Comparison of ENCODE assay signal across 10 mouse cellular contexts in genomic region chr3:148981776-148982175, GRCm38 (mm10). TPM values are rescaled to one million over a fixed set of nuclear protein-coding genes. Genes with fewer than 3 reads are reported as not detected.
DNase-seq lines count a peak whose midpoint lies in the region; ATAC-seq lines count a peak whose summit lies in the region.
"Had no signal": no experiment of that assay in that cellular context is flagged by ENCODE, and none has a peak within 500 bp of the region (broad histone marks: within the 10 kb centered on the region; RNA-seq: fewer than 3 reads in every experiment).

No protein-coding gene starts in this region.

- 0 out of 2 replicates have a peak overlapping the region, but pooled peaks have one; percentile 3 for H3K4me2 ChIP-seq in embryonic facial prominence, embryonic 15.5 days (replicated peaks)
- H3K4me2 ChIP-seq in heart, embryonic 16.5 days (ENCODE audit: low read depth, low read length), result peak overlapping the region; percentile 35; the same call in 1 of the 2 replicates
- H3K4me2 ChIP-seq in midbrain, embryonic 15.5 days, result peak overlapping the region; percentile 7; the same call in 1 of the 2 replicates

- peak; percentile 34 for DNase-seq in kidney, adult 9 months
- no peak for DNase-seq in kidney, adult 8-10 months
- DNase-seq in urinary bladder, adult 2 months (ENCODE audit: low spot score), result no peak
- no peak for DNase-seq in ovary, postnatal 36 days (ENCODE audit: low spot score)
- DNase-seq: thymus, postnatal 25 days had no signal

- H3K9me3 ChIP-seq in embryonic facial prominence, embryonic 15.5 days (replicated peaks), result no peaks in the 10 kb centered on the region
- no peaks in the 10 kb centered on the region for H3K9me3 ChIP-seq in heart, embryonic 16.5 days (replicated peaks; ENCODE audit: control insufficient read depth, low read length)
- no peaks in the 10 kb centered on the region for H3K9me3 ChIP-seq in midbrain, embryonic 15.5 days

- no peak for ATAC-seq in embryonic facial prominence, embryonic 15.5 days (ENCODE audit: insufficient number of reproducible peaks, low FRiP score, low TSS enrichment, low read depth)
- no peak for ATAC-seq in heart, embryonic 16.5 days (replicated peaks; ENCODE audit: extremely low read depth, insufficient read depth, low FRiP score)
- no peak for ATAC-seq in midbrain, embryonic 15.5 days (replicated peaks)
- ATAC-seq: forebrain, embryonic 16.5 days; lung, postnatal 0 days had no signal

- no peak overlapping the region for H3K27ac ChIP-seq in embryonic facial prominence, embryonic 15.5 days (replicated peaks)
- H3K27ac ChIP-seq in heart, embryonic 16.5 days (ENCODE audit: low read length), result no peak overlapping the region
- H3K27ac ChIP-seq in midbrain, embryonic 15.5 days, result no peak overlapping the region

- H3K4me1 ChIP-seq in embryonic facial prominence, embryonic 15.5 days, result peaks cover 47% of the 10 kb centered on the region
- H3K4me1 ChIP-seq in heart, embryonic 16.5 days (ENCODE audit: control insufficient read depth, insufficient read depth, low read length), result peaks cover 55% of the 10 kb centered on the region
- peaks cover 39% of the 10 kb centered on the region for H3K4me1 ChIP-seq in midbrain, embryonic 15.5 days

- H3K36me3 ChIP-seq in embryonic facial prominence, embryonic 15.5 days, result no peaks in the 10 kb centered on the region
- no peaks in the 10 kb centered on the region for H3K36me3 ChIP-seq in heart, embryonic 16.5 days (ENCODE audit: control insufficient read depth, insufficient read depth)
- H3K36me3 ChIP-seq in midbrain, embryonic 15.5 days (replicated peaks), result no peaks in the 10 kb centered on the region

- H3K27me3 ChIP-seq in embryonic facial prominence, embryonic 15.5 days, result no peaks in the 10 kb centered on the region
- H3K27me3 ChIP-seq in heart, embryonic 16.5 days (ENCODE audit: control insufficient read depth, insufficient read depth, low read length), result no peaks in the 10 kb centered on the region
- no peaks in the 10 kb centered on the region for H3K27me3 ChIP-seq in midbrain, embryonic 15.5 days (replicated peaks)

- 23% methylated on average over 8 of the region's 8 CpGs for WGBS in embryonic facial prominence, embryonic 15.5 days
- 42% methylated on average over 8 of the region's 8 CpGs for WGBS in heart, embryonic 16.5 days
- 67% methylated on average over 8 of the region's 8 CpGs for WGBS in midbrain, embryonic 15.5 days

- H3K4me3 ChIP-seq in embryonic facial prominence, embryonic 15.5 days (replicated peaks), result no peak overlapping the region
- H3K4me3 ChIP-seq in heart, embryonic 16.5 days (ENCODE audit: low read length), result no peak overlapping the region
- H3K4me3 ChIP-seq in midbrain, embryonic 15.5 days, result no peak overlapping the region

- no peak overlapping the region for H3K9ac ChIP-seq in embryonic facial prominence, embryonic 15.5 days
- 0 out of 2 replicates have a peak overlapping the region, but pooled peaks have one; percentile 21 for H3K9ac ChIP-seq in heart, embryonic 16.5 days (ENCODE audit: low read length)
- no peak overlapping the region for H3K9ac ChIP-seq in midbrain, embryonic 15.5 days

RNA-seq across cellular contexts. Expression of gene Adgrl2, which starts 8.6 kb away (rescaled TPM):
- polyA plus RNA-seq in embryonic facial prominence, embryonic 15.5 days (2015; fragmentation: Nextera tagmentation; extraction: Ambion mirVana), result 83.6 and 86.7 TPM in 2 replicates
- polyA plus RNA-seq in heart, embryonic 16.5 days (2015; fragmentation: Nextera tagmentation; extraction: Ambion mirVana), result 32.7 and 34.6 TPM in 2 replicates
- polyA plus RNA-seq in midbrain, embryonic 15.5 days (2015; fragmentation: Nextera tagmentation; extraction: Ambion mirVana), result 120 and 140 TPM in 2 replicates
- 49.9 and 63.4 TPM in 2 replicates for polyA plus RNA-seq in urinary bladder, adult 2 months (2012; rRNA removed)
